Mouse (Mus musculus) left cerebral cortex, postnatal 25 days (tissue): ENCODE results near the gene Mogs. TPM values are rescaled to one million over a fixed set of nuclear protein-coding genes. Genes with fewer than 3 reads are reported as not detected.

Experiments used
- DNase-seq, 2 experiments: peaks; one replicate each; pipeline ENCODE4 v3.0.0; 2022; ENCODE audit warnings: low spot score in 2 of 2, mixed read lengths in 1 of 2
- intact Hi-C: fragments of 180-260 bp; cut with DNase I; formaldehyde crosslinking; loops from one replicate; pipeline ENCODE4 v1.15.1; 2025
- total RNA-seq, 2 experiments: library from RNA; stranded (reverse); gene quantifications; 2 replicates each; pipeline ENCODE4 v1.2.3; 2021

The Mogs gene
- total RNA-seq, 2 experiments from 2014 or later, result 27.2 to 28.0 TPM

GRCm38 (mm10) chr6:83087205-83087925 is 27.9 kb upstream of the Mogs start:
- no peak for DNase-seq
- intact Hi-C loops, result no loop called here

GRCm38 (mm10) chr6:83087926-83088260 is 27.4 kb upstream of the Mogs start:
- intact Hi-C loops, result no loop called here
- DNase-seq, result no peak

- DNase-seq, result no peak
- intact Hi-C loops, result no loop called here
Observed at GRCm38 (mm10) chr6:83092416-83093127, 22.7 kb upstream of the Mogs start.

- DNase-seq, result no peak
- intact Hi-C loops, result no loop called here
Observed at GRCm38 (mm10) chr6:83095968-83096367, 19.3 kb upstream of the Mogs start.

- intact Hi-C loops, result no loop called here
- DNase-seq, result no peak
Observed at GRCm38 (mm10) chr6:83098411-83098810, 16.9 kb upstream of the Mogs start.

GRCm38 (mm10) chr6:83101316-83101687 is 14.0 kb upstream of the Mogs start, which contains the start of the genes Ccdc142 and Gm42688:
Gene Ccdc142, plus strand, starts transcription at chr6:83101601.
Gene Gm42688, plus strand, starts transcription at chr6:83101617.
- intact Hi-C loops, result loop anchor here (1.0 to 10.0 kb wide), 3 partner anchors 23 to 187 kb away; no protein-coding TSS in a partner anchor
- peak; percentile 89 to 94 for DNase-seq

GRCm38 (mm10) chr6:83101688-83102556 is 13.4 kb upstream of the Mogs start:
- DNase-seq, result peak; percentile 60 to 71
- intact Hi-C loops, result loop anchor here (1.0 to 10.0 kb wide), 4 partner anchors 24 to 187 kb away; partner anchors contain the start of gene Aup1

GRCm38 (mm10) chr6:83103130-83103650 is 12.1 kb upstream of the Mogs start:
- intact Hi-C loops, result loop anchor here (10.0 kb wide), 1 partner anchor 188 kb away; no protein-coding TSS in a partner anchor
- no peak for DNase-seq

GRCm38 (mm10) chr6:83104158-83104557 is 11.1 kb upstream of the Mogs start:
- DNase-seq, result peak; percentile 27 to 75
- intact Hi-C loops, result loop anchor here (10.0 kb wide), 1 partner anchor 189 kb away; no protein-coding TSS in a partner anchor

GRCm38 (mm10) chr6:83107566-83108400 is 7.5 kb upstream of the Mogs start:
- intact Hi-C loops, result loop anchor here (10.0 kb wide), 1 partner anchor 193 kb away; no protein-coding TSS in a partner anchor
- peak; percentile 42 to 67 for DNase-seq

- intact Hi-C loops, result loop anchor here (10.0 kb wide), 1 partner anchor 194 kb away; no protein-coding TSS in a partner anchor
- peak; percentile 80 to 81 for DNase-seq
Observed at GRCm38 (mm10) chr6:83108762-83109668, 6.3 kb upstream of the Mogs start, which contains the start of gene Mrpl53. Gene Mrpl53, plus strand, starts transcription at chr6:83109040.

- no peak for DNase-seq
- intact Hi-C loops, result no loop called here
Observed at GRCm38 (mm10) chr6:83111510-83112136, 3.7 kb upstream of the Mogs start.

GRCm38 (mm10) chr6:83115682-83116372 is 531 bp downstream of the Mogs start:
- intact Hi-C loops, result loop anchor here (2.0 kb wide), 1 partner anchor 43 kb away; no protein-coding TSS in a partner anchor
- no peak for DNase-seq

GRCm38 (mm10) chr6:83116373-83117164 is 1.3 kb downstream of the Mogs start:
- intact Hi-C loops, result no loop called here
- DNase-seq, result no peak

GRCm38 (mm10) chr6:83117165-83117438 is 1.8 kb downstream of the Mogs start:
- intact Hi-C loops, result no loop called here
- no peak for DNase-seq

- intact Hi-C loops, result no loop called here
- DNase-seq, result no peak
Observed at GRCm38 (mm10) chr6:83117616-83118015, 2.3 kb downstream of the Mogs start.
